Mouse (Mus musculus) CH12.LX (cell line): ENCODE results near the gene C3. TPM values are rescaled to one million over a fixed set of nuclear protein-coding genes. Genes with fewer than 3 reads are reported as not detected.

Source experiments
- DNase-seq: peaks from one replicate; pipeline ENCODE4 v3.0.0-alpha.2; 2013; ENCODE audit errors: extremely low read depth
- H3K27ac ChIP-seq: 2 replicates; pipeline ENCODE4 v1.5.1; 2012; ENCODE audit warnings: low read depth, mild to moderate bottlenecking, control low read depth, moderate library complexity; ENCODE audit not compliant: insufficient read depth
- H3K27me3 ChIP-seq: replicated peaks from 2 replicates; pipeline ENCODE3; 2012; ENCODE audit warnings: inconsistent platforms
- H3K36me3 ChIP-seq, 2 experiments: replicated peaks in 1 of 2; 2 replicates each; pipeline versions ENCODE3 to v1.6.1; 2012; ENCODE audit warnings: inconsistent platforms in 1 of 2, low read length in 1 of 2, mild to moderate bottlenecking in 1 of 2, mixed read lengths in 1 of 2, moderate library complexity in 1 of 2; ENCODE audit not compliant: control insufficient read depth in 1 of 2, insufficient read depth in 1 of 2
- H3K4me1 ChIP-seq, 2 experiments: 2 replicates each; pipeline ENCODE4 v1.6.1; 2012; ENCODE audit warnings: inconsistent platforms in 1 of 2, moderate library complexity in 1 of 2; ENCODE audit not compliant: insufficient read depth in 2 of 2, control insufficient read depth in 1 of 2
- H3K4me2 ChIP-seq: 2 replicates; pipeline ENCODE4 v1.6.1; 2012; ENCODE audit warnings: low read depth, mild to moderate bottlenecking, control low read depth; ENCODE audit not compliant: poor library complexity, insufficient read depth, severe bottlenecking
- H3K4me3 ChIP-seq, 3 experiments: fragments of 150-350 bp in 1 of 3; sonication (generic) in 1 of 3; replicated peaks in 1 of 3; 2 replicates each; pipeline versions ENCODE3 to v1.5.1; 2011 to 2012; ENCODE audit warnings: low read depth in 2 of 3, low read length in 2 of 3, mild to moderate bottlenecking in 2 of 3, moderate library complexity in 2 of 3, control low read depth in 1 of 3, improper control_type of control experiment in 1 of 3, inconsistent platforms in 1 of 3, mixed read lengths in 1 of 3; ENCODE audit not compliant: poor library complexity in 1 of 3
- H3K79me2 ChIP-seq: replicated peaks from 2 replicates; pipeline ENCODE4 v1.6.1; 2012; ENCODE audit warnings: mild to moderate bottlenecking, moderate library complexity; ENCODE audit not compliant: control insufficient read depth, poor library complexity, insufficient read depth, severe bottlenecking; ENCODE audit errors: extremely low read depth
- H3K9ac ChIP-seq: 2 replicates; pipeline ENCODE4 v1.6.1; 2012; ENCODE audit warnings: low read depth, mild to moderate bottlenecking, control low read depth, moderate library complexity; ENCODE audit not compliant: insufficient read depth
- H3K9me3 ChIP-seq: replicated peaks from 2 replicates; pipeline ENCODE3; 2012; ENCODE audit warnings: low read length, inconsistent platforms, mixed read lengths
- BHLHE40 ChIP-seq: IDR thresholded peaks from 2 replicates; pipeline ENCODE4 v1.6.1; 2011; ENCODE audit warnings: mild to moderate bottlenecking, low read depth, low read length, improper control_type of control experiment
- CHD1 ChIP-seq: IDR thresholded peaks from 2 replicates; pipeline ENCODE4 v1.6.1; 2012; ENCODE audit warnings: low read depth, low read length, improper control_type of control experiment, inconsistent platforms
- E2F4 ChIP-seq: IDR thresholded peaks from 2 replicates; pipeline ENCODE4 v1.6.1; 2011; ENCODE audit warnings: low read depth, low read length, improper control_type of control experiment; ENCODE audit not compliant: insufficient replicate concordance
- ELF1 ChIP-seq: IDR thresholded peaks from 2 replicates; pipeline ENCODE4 v1.6.1; 2014; ENCODE audit warnings: low read depth, mild to moderate bottlenecking, inconsistent platforms, low read length, improper control_type of control experiment
- EP300 ChIP-seq: IDR thresholded peaks from 2 replicates; pipeline ENCODE4 v1.6.1; 2011; ENCODE audit warnings: low read length, improper control_type of control experiment
- IRF4 ChIP-seq: IDR thresholded peaks from 2 replicates; pipeline ENCODE4 v1.6.1; 2014; ENCODE audit warnings: low read depth, mild to moderate bottlenecking, inconsistent platforms, low read length, improper control_type of control experiment
- JUN ChIP-seq: IDR thresholded peaks from 2 replicates; pipeline ENCODE4 v1.6.1; 2011; ENCODE audit warnings: low read depth, mild to moderate bottlenecking, low read length, improper control_type of control experiment, moderate library complexity; ENCODE audit not compliant: insufficient read depth
- JUND ChIP-seq: conservative IDR thresholded peaks from 2 replicates; pipeline ENCODE4 v1.6.1; 2011; ENCODE audit warnings: low read depth, low read length, improper control_type of control experiment
- KAT2A ChIP-seq: IDR thresholded peaks from 2 replicates; pipeline ENCODE4 v1.6.1; 2012; ENCODE audit warnings: low read length, improper control_type of control experiment, inconsistent platforms; ENCODE audit not compliant: insufficient replicate concordance
- MAX ChIP-seq: IDR thresholded peaks from 2 replicates; pipeline ENCODE4 v1.6.1; 2011; ENCODE audit warnings: low read length, improper control_type of control experiment
- MYC ChIP-seq: IDR thresholded peaks from 2 replicates; pipeline ENCODE4 v1.6.1; 2011; ENCODE audit warnings: low read depth, mild to moderate bottlenecking, improper control_type of control experiment, low read length
- NELFE ChIP-seq: IDR thresholded peaks from 2 replicates; pipeline ENCODE4 v1.6.1; 2011; ENCODE audit warnings: low read depth, low read length, improper control_type of control experiment
- PAX5 ChIP-seq: IDR thresholded peaks from 2 replicates; pipeline ENCODE4 v1.6.1; 2012; ENCODE audit warnings: low read length, inconsistent platforms, mixed read lengths
- POLR2A ChIP-seq: IDR thresholded peaks from 2 replicates; pipeline ENCODE4 v1.6.1; 2011; ENCODE audit warnings: low read depth, mild to moderate bottlenecking, improper control_type of control experiment, low read length
- POLR2AphosphoS2 ChIP-seq: IDR thresholded peaks from 2 replicates; pipeline ENCODE4 v1.6.1; 2011; ENCODE audit warnings: low read depth, low read length, improper control_type of control experiment
- SIN3A ChIP-seq: IDR thresholded peaks from 2 replicates; pipeline ENCODE4 v1.6.1; 2012; ENCODE audit warnings: low read length, improper control_type of control experiment, inconsistent platforms
- TBP ChIP-seq: conservative IDR thresholded peaks from 2 replicates; pipeline ENCODE4 v1.6.1; 2011; ENCODE audit warnings: low read depth, low read length, improper control_type of control experiment
- USF2 ChIP-seq: conservative IDR thresholded peaks from 2 replicates; pipeline ENCODE4 v1.6.1; 2011; ENCODE audit warnings: low read depth, low read length, improper control_type of control experiment
- ZC3H11A ChIP-seq: IDR thresholded peaks from 2 replicates; pipeline ENCODE4 v1.6.1; 2012; ENCODE audit warnings: low read depth, mild to moderate bottlenecking, inconsistent platforms, low read length, improper control_type of control experiment
- ZNF384 ChIP-seq: IDR thresholded peaks from 2 replicates; pipeline ENCODE4 v1.6.1; 2012; ENCODE audit warnings: low read depth, low read length, improper control_type of control experiment, inconsistent platforms
- dilution Hi-C: fragments of 300-500 bp; cut with MboI; formaldehyde crosslinking; loops from 2 replicates; pipeline ENCODE4 v1.14.3; 2020; ENCODE audit warnings: low sequenced_read_pairs; ENCODE audit not compliant: extremely low pct_unique_long_range_greater_than_20kb, extremely low pct_ligation_motif_present
- in situ Hi-C: fragments of 300-500 bp; cut with MboI; formaldehyde crosslinking; loops from 3 replicates; pipeline ENCODE4 v1.14.3; 2019; ENCODE audit warnings: low sequenced_read_pairs, low pct_ligation_motif_present, low pct_unique_long_range_greater_than_20kb, mixed read lengths
- polyA plus RNA-seq: library from polyadenylated mRNA; unstranded; fragments of >175 nt; gene quantifications from 2 replicates; pipeline ENCODE4 v1.2.1, GENCODE M21; 2012; ENCODE audit warnings: low read depth; ENCODE audit not compliant: insufficient read length
- total RNA-seq, 2 experiments: library from RNA; depleted of rRNA; stranded (reverse); fragments of 300-350 nt in 1 of 2; fragments of >200 nt in 1 of 2; gene quantifications; 2 replicates each; pipeline ENCODE4 v1.2.3; 2012 to 2014

Gene C3
- total and polyA plus RNA-seq, 3 experiments, result 1.2 to 5.4 (median 3.9) TPM

DNA sequence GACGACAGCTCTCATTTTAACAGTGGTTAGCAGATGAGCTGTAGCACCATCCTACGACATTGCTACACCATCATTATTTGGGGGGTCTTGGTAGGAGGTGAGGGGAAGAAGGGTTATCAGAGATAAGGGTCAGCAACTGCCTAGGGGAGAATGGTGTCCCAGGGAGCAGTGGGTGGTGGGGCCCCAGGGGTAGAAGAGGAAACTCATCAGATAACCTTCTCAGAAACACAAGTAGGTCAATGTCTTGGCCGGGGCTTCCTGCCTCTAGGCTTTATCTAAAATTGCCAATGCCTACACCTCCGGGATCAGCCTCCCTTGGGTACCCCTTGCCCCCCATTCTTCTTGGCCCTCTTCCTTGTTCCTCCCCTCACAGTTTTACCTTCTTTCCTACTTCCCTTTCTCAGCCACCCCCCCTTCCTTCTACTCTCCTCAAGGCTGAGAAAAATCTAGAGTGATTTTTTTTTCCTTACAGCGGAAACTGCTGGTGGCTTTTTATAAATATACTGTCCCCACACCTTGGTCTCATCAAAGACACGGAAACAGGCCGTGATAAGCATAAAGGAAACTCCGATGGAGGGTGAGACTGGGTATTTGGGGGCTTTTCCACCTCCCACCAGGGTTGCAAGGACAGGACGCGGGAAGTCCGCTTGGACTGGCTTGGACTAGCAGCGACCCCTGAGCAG, 39.3 kb downstream of the C3 start:
- H3K27ac ChIP-seq, result no peak overlapping the region
- dilution Hi-C loops (no loop called here), in situ Hi-C loops (no loop called here)
- peaks cover 0 to 26% of the 10 kb centered on the region in 2 experiments for H3K36me3 ChIP-seq
- H3K9me3 ChIP-seq, result peaks cover 9% of the 10 kb centered on the region
- peak; percentile 31 for DNase-seq
- H3K4me2 ChIP-seq, result no peak overlapping the region
- no peaks in the 10 kb centered on the region for H3K79me2 ChIP-seq
- H3K9ac ChIP-seq, result no peak overlapping the region
- H3K4me3 ChIP-seq, result no peak overlapping the region
- TF ChIP-seq ZNF384 (peak; percentile 86), CHD1 (no peak), IRF4 (peak; percentile 51; the same call in 1 of the 2 replicates)
- H3K27me3 ChIP-seq, result no peaks in the 10 kb centered on the region
- peaks cover 6 to 42% of the 10 kb centered on the region in 2 experiments for H3K4me1 ChIP-seq

DNA sequence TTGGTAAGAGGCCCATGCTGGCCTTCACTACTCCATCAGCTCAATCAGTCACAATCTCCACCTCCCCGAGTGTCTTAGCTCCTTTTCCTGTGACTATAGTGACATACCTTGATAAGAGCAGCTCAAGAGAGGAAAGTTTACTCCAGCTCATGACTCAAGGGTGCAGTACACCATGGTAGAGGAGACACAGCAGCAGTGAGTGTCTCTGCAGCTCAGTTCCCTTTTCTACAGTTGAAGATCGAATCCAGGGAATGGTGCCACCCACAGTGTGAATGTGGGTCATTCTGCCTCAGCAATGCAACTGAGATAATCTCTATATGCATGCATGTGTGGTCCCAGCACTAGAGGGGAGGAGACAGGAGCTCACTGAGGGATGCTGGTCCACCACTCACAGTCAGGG, 42.3 kb downstream of the C3 start:
- H3K27ac ChIP-seq, result no peak overlapping the region
- dilution Hi-C loops, result no loop called here
- no peak for TF ChIP-seq SIN3A
- no peak for TF ChIP-seq PAX5
- TF ChIP-seq ZC3H11A, result no peak
- TF ChIP-seq POLR2AphosphoS2, result no peak
- TF ChIP-seq TBP, result no peak
- no peak for TF ChIP-seq NELFE
- TF ChIP-seq MYC, result no peak
- TF ChIP-seq IRF4, result no peak
- no peak for TF ChIP-seq JUN
- TF ChIP-seq BHLHE40, result no peak
- TF ChIP-seq ELF1, result no peak
- TF ChIP-seq POLR2A, result no peak
- no peak for TF ChIP-seq EP300
- TF ChIP-seq USF2, result no peak
- no peak for TF ChIP-seq CHD1
- TF ChIP-seq MAX, result no peak
- TF ChIP-seq E2F4, result no peak
- no peak for TF ChIP-seq JUND
- no peak for TF ChIP-seq KAT2A
- TF ChIP-seq, all 38 proteins: peak for 0
- Histone ChIP-seq H3K4me1 (peaks cover 3 to 37% of the 10 kb centered on the region in 2 experiments), H3K36me3 (peaks cover 0 to 18% of the 10 kb centered on the region in 2 experiments), H3K79me2 (no peaks in the 10 kb centered on the region), H3K4me3 (no peak overlapping the region), H3K9me3 (peaks cover 14% of the 10 kb centered on the region), H3K27me3 (no peaks in the 10 kb centered on the region), H3K9ac (no peak overlapping the region), H3K4me2 (no peak overlapping the region)
- in situ Hi-C loops, result no loop called here
- no peak for DNase-seq
